Mouse (Mus musculus) heart, postnatal 0 days (tissue): ENCODE measurements around the gene 4931422A03Rik.

ENCODE experiments used
- CTCF ChIP-seq: IDR thresholded peaks from 2 replicates; pipeline ENCODE4 v1.5.1; 2016; ENCODE audit warnings: antibody characterized with exemption, control low read depth, low read depth
- EP300 ChIP-seq: IDR thresholded peaks from 2 replicates; pipeline ENCODE4 v1.6.1; 2016; ENCODE audit warnings: antibody characterized with exemption, low read depth

GRCm38 (mm10) chr2:103937670-103938069 lies 90.5 kb downstream of the 4931422A03Rik start:
- TF ChIP-seq CTCF (no peak), EP300 (no peak)
